Mouse (Mus musculus) limb, embryonic 11.5 days (tissue): ENCODE results near the gene Tpsb2. TPM values are rescaled to one million over a fixed set of nuclear protein-coding genes. Genes with fewer than 3 reads are reported as not detected.

Experiments
- ATAC-seq: fragments of 200-750 bp; cut with Nextera tagmentation; 2 replicates; pipeline ENCODE4 v1.8.0; 2017; ENCODE audit warnings: low read depth; ENCODE audit not compliant: insufficient number of reproducible peaks, low FRiP score, low TSS enrichment
- DNase-seq: peaks from one replicate; pipeline ENCODE4 v3.0.0-alpha.2; 2015; ENCODE audit warnings: low spot score
- H3K27ac ChIP-seq: fragments of 300-500 bp; sonication (generic); replicated peaks from 2 replicates; pipeline ENCODE4 v1.5.1; 2014; ENCODE audit warnings: low read depth, mild to moderate bottlenecking, low read length
- H3K27me3 ChIP-seq: fragments of 300-500 bp; sonication (generic); 2 replicates; pipeline ENCODE4 v1.6.1; 2014; ENCODE audit warnings: mild to moderate bottlenecking, low read length, mixed read lengths; ENCODE audit not compliant: control insufficient read depth, insufficient read depth
- H3K36me3 ChIP-seq: fragments of 300-500 bp; sonication (generic); 2 replicates; pipeline ENCODE4 v1.6.1; 2014; ENCODE audit warnings: mild to moderate bottlenecking, low read length, moderate library complexity, mixed read lengths; ENCODE audit not compliant: control insufficient read depth, insufficient read depth
- H3K4me1 ChIP-seq: fragments of 300-500 bp; sonication (generic); 2 replicates; pipeline ENCODE4 v1.6.1; 2014; ENCODE audit warnings: low read length, mixed read lengths; ENCODE audit not compliant: control insufficient read depth, insufficient read depth
- H3K4me2 ChIP-seq: fragments of 300-500 bp; sonication (generic); 2 replicates; pipeline ENCODE4 v1.6.1; 2014; ENCODE audit warnings: low read depth, mild to moderate bottlenecking, moderate library complexity; ENCODE audit not compliant: severe bottlenecking
- H3K4me3 ChIP-seq: fragments of 300-500 bp; sonication (generic); 2 replicates; pipeline ENCODE4 v1.5.1; 2014; ENCODE audit warnings: low read depth, low read length
- H3K9ac ChIP-seq: fragments of 300-500 bp; sonication (generic); 2 replicates; pipeline ENCODE4 v1.6.1; 2014; ENCODE audit warnings: mild to moderate bottlenecking, low read length
- H3K9me3 ChIP-seq: fragments of 300-500 bp; sonication (generic); 2 replicates; pipeline ENCODE4 v1.6.1; 2016; ENCODE audit warnings: low read length; ENCODE audit not compliant: control insufficient read depth
- WGBS: fragments of 180-500 bp; shearing (Covaris S2); extraction: QIAGEN DNeasy Blood & Tissue Kit; methylation state at CpG from one replicate; pipeline ENCODE4 v1.1.7; 2014; 5-methylcytosine and 5-hydroxymethylcytosine counted together
- polyA plus RNA-seq: library from polyadenylated mRNA; unstranded; fragments of >200 nt; fragmentation: Nextera tagmentation; extraction: Ambion mirVana; gene quantifications from 2 replicates; pipeline ENCODE4 v1.2.1, GENCODE M21; 2014

Tpsb2 gene
- polyA plus RNA-seq, 1 experiment from 2014 or later: not detected

DNA sequence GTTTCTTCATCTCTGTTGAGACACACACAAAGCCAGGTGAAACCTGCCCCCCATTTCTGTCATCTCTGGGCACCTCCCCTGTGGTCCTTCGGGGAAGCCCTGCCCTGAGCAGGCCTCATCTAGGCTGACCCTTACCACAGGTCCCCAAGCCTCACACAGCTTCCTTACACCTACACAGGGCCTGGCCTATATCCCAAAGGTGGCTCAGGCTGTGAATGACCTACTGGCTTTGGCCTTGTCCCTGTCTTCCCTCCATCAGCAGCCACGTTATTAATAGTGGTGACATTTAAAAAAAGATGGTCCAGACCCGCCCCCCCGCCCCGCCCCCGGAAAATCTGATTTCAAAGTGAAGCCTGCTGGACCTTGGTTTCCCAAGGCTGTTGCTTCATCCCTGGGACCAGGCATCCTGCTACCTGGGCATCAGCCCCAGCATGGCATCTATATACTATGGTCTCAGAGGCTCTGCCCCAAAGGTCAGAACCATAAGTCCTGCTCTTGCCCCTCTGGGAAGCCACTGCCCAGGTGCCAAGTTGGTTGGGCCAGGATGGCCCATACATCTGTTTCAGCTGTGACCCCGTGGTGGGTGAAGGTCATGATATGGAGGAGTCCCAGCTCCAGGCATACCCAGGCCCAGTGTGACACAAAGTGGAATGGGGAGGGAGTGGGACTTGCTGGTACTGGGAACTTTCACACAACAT is 42.3 kb downstream of the Tpsb2 start:
- no peaks in the 10 kb centered on the region for H3K36me3 ChIP-seq
- 88% methylated on average over 7 of the region's 7 CpGs for WGBS
- H3K4me1 ChIP-seq: peaks cover 41% of the 10 kb centered on the region
- no peak overlapping the region for H3K9ac ChIP-seq
- H3K9me3 ChIP-seq: no peaks in the 10 kb centered on the region
- no peak for ATAC-seq
- H3K27me3 ChIP-seq: no peaks in the 10 kb centered on the region
- DNase-seq: no peak
- no peak overlapping the region for H3K4me3 ChIP-seq
- H3K4me2 ChIP-seq: no peak overlapping the region
- H3K27ac ChIP-seq: no peak overlapping the region

- no peak overlapping the region for H3K9ac ChIP-seq
- no peak for ATAC-seq
These were observed 43.5 kb downstream of the Tpsb2 start for GRCm38 (mm10) chr17:25409621-25410020.

DNA sequence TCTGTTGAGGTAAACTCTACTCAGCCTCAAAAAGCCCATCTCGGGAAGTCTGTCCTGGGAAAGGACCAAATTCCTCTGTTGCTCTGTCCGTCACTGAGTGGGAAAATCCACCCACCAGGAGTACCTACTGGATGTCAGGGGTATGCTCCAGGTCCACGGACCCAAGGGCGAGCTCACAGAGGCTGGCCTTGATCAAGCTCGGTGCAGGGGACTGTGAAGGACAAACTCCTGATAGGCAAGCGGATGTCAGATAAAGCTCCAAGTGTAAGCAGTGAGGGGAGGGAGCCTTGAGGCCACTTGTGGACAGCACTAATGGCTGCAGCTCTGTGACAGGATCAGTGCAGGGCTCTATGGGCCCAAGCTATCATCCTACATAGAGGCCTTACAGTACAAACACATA is 44.1 kb downstream of the Tpsb2 start:
- no peak overlapping the region for H3K4me3 ChIP-seq
- no peak for DNase-seq
- H3K36me3 ChIP-seq: no peaks in the 10 kb centered on the region
- H3K27me3 ChIP-seq: no peaks in the 10 kb centered on the region
- WGBS: 82% methylated on average over 6 of the region's 6 CpGs
- ATAC-seq: no peak
- H3K27ac ChIP-seq: no peak overlapping the region
- peaks cover 46% of the 10 kb centered on the region for H3K4me1 ChIP-seq
- no peak overlapping the region for H3K4me2 ChIP-seq
- no peak overlapping the region for H3K9ac ChIP-seq
- no peaks in the 10 kb centered on the region for H3K9me3 ChIP-seq

More at GRCm38 (mm10) chr17:25409621-25410020, 43.5 kb downstream of the Tpsb2 start:
- H3K36me3 ChIP-seq: no peaks in the 10 kb centered on the region
- WGBS: 74% methylated on average over 7 of the region's 7 CpGs
- no peaks in the 10 kb centered on the region for H3K9me3 ChIP-seq
- no peak overlapping the region for H3K4me2 ChIP-seq
- DNase-seq: no peak
- no peak overlapping the region for H3K27ac ChIP-seq
- no peaks in the 10 kb centered on the region for H3K27me3 ChIP-seq
- no peak overlapping the region for H3K4me3 ChIP-seq
- peaks cover 46% of the 10 kb centered on the region for H3K4me1 ChIP-seq

DNA sequence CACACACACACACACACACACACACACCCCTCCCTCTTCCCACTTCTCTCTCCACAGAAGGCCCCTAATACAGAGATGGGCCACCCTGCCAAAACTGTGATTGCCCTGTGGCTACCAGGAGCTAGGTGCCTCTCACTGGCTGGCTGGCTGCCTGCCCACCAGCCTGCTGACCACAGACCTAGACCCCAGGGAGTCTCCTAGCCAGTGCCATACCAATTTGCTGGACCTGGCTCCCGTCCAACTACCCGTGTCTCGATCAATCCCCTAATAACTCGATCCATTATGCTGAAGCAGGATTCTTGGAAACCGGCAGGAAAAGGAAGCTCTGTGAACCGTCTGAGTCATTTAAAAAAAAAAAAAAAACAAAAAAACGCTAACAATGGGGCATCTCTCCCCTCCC is 44.7 kb downstream of the Tpsb2 start:
- Histone ChIP-seq H3K4me3 (no peak overlapping the region), H3K4me1 (peaks cover 46% of the 10 kb centered on the region), H3K4me2 (no peak overlapping the region), H3K27me3 (no peaks in the 10 kb centered on the region), H3K36me3 (no peaks in the 10 kb centered on the region), H3K9me3 (no peaks in the 10 kb centered on the region), H3K27ac (no peak overlapping the region), H3K9ac (no peak overlapping the region)
- DNase-seq (no peak), ATAC-seq (no peak)
- 59% methylated on average over 7 of the region's 7 CpGs for WGBS

DNA sequence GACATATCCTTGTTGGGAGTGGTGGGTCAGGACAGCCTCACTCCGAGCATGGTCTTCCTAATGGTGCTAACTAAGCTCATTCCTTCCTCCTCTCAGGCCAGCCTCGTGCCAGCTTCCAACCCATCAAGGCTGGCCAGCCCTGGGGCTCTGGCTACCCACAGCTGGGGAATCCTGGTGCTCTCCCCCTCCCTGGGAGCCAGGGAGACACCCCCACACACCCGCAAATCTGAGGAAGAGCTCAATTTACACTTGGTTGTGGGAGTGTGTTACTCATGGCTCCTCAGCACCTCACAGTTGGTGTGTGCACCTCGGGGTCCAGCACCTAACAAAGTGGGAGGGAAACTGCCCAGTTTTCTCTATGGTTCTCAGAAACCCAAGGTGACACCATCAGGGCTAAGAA is 45.1 kb downstream of the Tpsb2 start:
- 51% methylated on average over 4 of the region's 4 CpGs for WGBS
- no peaks in the 10 kb centered on the region for H3K27me3 ChIP-seq
- ATAC-seq (no peak), DNase-seq (no peak)
- H3K27ac ChIP-seq: no peak overlapping the region
- no peak overlapping the region for H3K4me3 ChIP-seq
- no peak overlapping the region for H3K4me2 ChIP-seq
- no peaks in the 10 kb centered on the region for H3K36me3 ChIP-seq
- H3K9ac ChIP-seq: no peak overlapping the region
- peaks cover 46% of the 10 kb centered on the region for H3K4me1 ChIP-seq
- H3K9me3 ChIP-seq: no peaks in the 10 kb centered on the region

DNA sequence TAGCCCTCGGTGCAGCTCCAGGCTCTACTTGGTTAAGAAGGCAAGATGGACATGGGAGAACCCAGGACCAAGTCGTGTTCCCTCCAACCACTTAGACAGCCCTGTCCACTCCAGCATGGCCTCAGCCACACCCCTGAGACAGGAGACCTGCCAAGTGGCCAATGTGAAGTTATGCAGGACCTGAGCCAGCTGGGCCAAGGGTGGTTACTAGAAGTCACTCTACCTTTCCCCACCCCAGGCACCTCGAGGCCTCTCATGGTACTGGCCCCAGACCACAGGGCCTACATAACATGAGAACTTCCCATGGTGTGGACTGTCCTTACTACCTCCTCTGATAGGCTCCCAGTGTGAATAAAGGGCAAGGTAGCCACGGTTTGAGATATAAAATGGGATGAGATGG is 48.1 kb downstream of the Tpsb2 start:
- DNase-seq: no peak
- Histone ChIP-seq H3K9ac (no peak overlapping the region), H3K4me3 (no peak overlapping the region), H3K4me2 (no peak overlapping the region), H3K27ac (no peak overlapping the region), H3K27me3 (no peaks in the 10 kb centered on the region), H3K36me3 (no peaks in the 10 kb centered on the region), H3K4me1 (peaks cover 56% of the 10 kb centered on the region), H3K9me3 (no peaks in the 10 kb centered on the region)
- ATAC-seq: no peak
- 68% methylated on average over 4 of the region's 4 CpGs for WGBS

DNA sequence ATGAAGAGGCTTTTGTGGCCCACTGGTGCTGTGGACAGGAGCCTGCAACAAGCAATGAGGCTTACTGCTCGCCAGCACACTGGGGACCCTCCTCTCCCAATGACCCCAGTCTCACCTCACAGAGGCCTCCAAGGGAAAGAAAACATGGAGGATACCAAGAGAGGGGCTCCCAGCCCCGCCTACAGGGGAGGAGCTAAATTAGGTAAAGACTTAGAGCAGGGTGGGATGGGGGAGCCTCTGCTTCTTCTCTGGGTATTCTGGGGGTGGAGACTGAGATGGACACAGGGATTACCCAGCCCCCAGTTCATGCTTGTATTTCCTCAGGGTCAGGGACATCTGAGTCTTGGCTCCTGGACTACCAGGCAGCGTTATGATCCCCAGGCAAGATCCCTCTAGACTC is 48.8 kb downstream of the Tpsb2 start:
- Histone ChIP-seq H3K9ac (no peak overlapping the region), H3K27ac (peak overlapping the region; percentile 89), H3K4me1 (peaks cover 63% of the 10 kb centered on the region), H3K4me3 (no peak overlapping the region), H3K27me3 (no peaks in the 10 kb centered on the region), H3K9me3 (no peaks in the 10 kb centered on the region), H3K36me3 (no peaks in the 10 kb centered on the region), H3K4me2 (peak overlapping the region; percentile 36; the same call in 1 of the 2 replicates)
- peak; percentile 10; the same call in 1 of the 2 replicates for ATAC-seq
- 23% methylated on average over 3 of the region's 3 CpGs for WGBS
- DNase-seq: peak; percentile 38

DNA sequence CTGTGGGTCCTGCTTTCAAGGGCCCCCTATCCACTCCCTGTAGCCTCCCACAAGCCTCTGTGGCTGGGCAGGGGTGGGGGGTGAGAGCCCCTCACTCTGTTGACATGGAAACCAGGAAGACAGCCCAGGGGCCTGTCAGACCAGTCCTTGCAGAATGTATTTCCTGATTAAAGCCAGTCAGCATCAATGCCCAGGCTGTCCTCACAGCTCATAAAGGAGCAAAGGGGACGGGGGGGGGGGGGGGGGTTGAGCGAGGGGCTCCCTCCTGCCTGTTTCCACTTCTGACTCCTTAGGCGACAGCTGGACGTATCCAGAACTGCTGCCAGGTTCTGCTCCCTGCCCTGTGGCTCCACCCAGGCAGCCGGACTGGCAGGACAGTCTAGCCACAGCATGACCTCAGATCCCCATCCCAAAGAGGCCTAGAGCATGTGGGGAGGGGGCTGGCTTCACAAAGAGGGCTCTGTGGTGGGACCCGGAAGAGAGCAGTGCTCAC is 49.4 kb downstream of the Tpsb2 start:
- no peaks in the 10 kb centered on the region for H3K9me3 ChIP-seq
- ATAC-seq (peak; percentile 53), DNase-seq (peak; percentile 77)
- H3K36me3 ChIP-seq: no peaks in the 10 kb centered on the region
- no peaks in the 10 kb centered on the region for H3K27me3 ChIP-seq
- no peak overlapping the region for H3K4me3 ChIP-seq
- peaks cover 67% of the 10 kb centered on the region for H3K4me1 ChIP-seq
- WGBS: 3% methylated on average over 4 of the region's 6 CpGs
- H3K4me2 ChIP-seq: peak overlapping the region; percentile 36
- no peak overlapping the region for H3K9ac ChIP-seq
- peak overlapping the region; percentile 89 for H3K27ac ChIP-seq
